Mouse (Mus musculus) retina, adult 2 months (tissue): Measurements from ENCODE around the gene Hnrnpll.

Experiments
- DNase-seq: peaks from one replicate; pipeline ENCODE4 v3.0.0-alpha.2; 2012; ENCODE audit warnings: low read depth, low spot score

Gene Hnrnpll

GRCm38 (mm10) chr17:79999631-80000030 is 62.5 kb downstream of the Hnrnpll start:
- DNase-seq = no peak

- no peak for DNase-seq
These were observed 63.1 kb downstream of the Hnrnpll start for GRCm38 (mm10) chr17:79998986-79999385.

- no peak for DNase-seq
These were observed 66.9 kb downstream of the Hnrnpll start for GRCm38 (mm10) chr17:79995091-79995691.

GRCm38 (mm10) chr17:79992114-79992513 is 70.0 kb downstream of the Hnrnpll start:
- no peak for DNase-seq

- no peak for DNase-seq
These were observed 70.8 kb downstream of the Hnrnpll start for GRCm38 (mm10) chr17:79991166-79991958.

- DNase-seq = no peak
These were observed 72.0 kb downstream of the Hnrnpll start for GRCm38 (mm10) chr17:79990161-79990560.

GRCm38 (mm10) chr17:79984450-79984849 is 77.7 kb downstream of the Hnrnpll start:
- no peak for DNase-seq

- DNase-seq = no peak
These were observed 79.1 kb downstream of the Hnrnpll start for GRCm38 (mm10) chr17:79982955-79983529.

GRCm38 (mm10) chr17:79982548-79982947 is 79.6 kb downstream of the Hnrnpll start:
- no peak for DNase-seq

- no peak for DNase-seq
These were observed 80.2 kb downstream of the Hnrnpll start for GRCm38 (mm10) chr17:79981758-79982481.

- no peak for DNase-seq
These were observed 80.8 kb downstream of the Hnrnpll start for GRCm38 (mm10) chr17:79981348-79981747.

GRCm38 (mm10) chr17:79980421-79981120 is 81.6 kb downstream of the Hnrnpll start:
- DNase-seq = no peak
